Mouse (Mus musculus) gastrocnemius, adult 18-20 months (tissue): ENCODE data around the gene Cotl1. TPM values are rescaled to one million over a fixed set of nuclear protein-coding genes. Genes with fewer than 3 reads are reported as not detected.

ENCODE experiments used
- DNase-seq: peaks from one replicate; pipeline ENCODE4 v3.0.0; 2021; ENCODE audit warnings: low spot score
- total RNA-seq, 2 experiments: library from RNA; stranded (reverse); gene quantifications; 2 replicates each; pipeline ENCODE4 v1.2.3; 2021

The Cotl1 gene
- total RNA-seq, 2 experiments from 2014 or later = 4.7 to 6.0 TPM

- DNase-seq = no peak
These were observed 21.0 kb downstream of the Cotl1 start for GRCm38 (mm10) chr8:119819316-119819715.

DNA sequence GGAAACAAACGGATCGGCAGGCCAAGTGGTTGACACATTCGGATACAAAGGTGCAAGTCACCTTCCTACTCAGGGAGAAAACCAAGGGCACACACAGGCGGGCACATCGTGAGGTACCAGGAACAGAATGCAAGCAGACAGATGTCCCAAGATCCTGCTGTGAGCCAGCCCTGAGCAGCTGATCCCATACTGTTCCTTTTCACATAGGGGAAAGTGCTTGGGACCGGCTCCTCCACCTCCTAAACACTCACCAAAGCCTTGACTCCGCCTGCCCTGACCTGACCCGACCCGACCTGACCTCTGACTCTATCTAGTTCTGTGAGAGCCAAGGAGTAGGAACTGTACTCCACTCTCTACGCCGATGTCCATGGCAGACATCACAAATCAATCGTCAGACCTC is 22.9 kb downstream of the Cotl1 start:
- peak; percentile 24 for DNase-seq

DNA sequence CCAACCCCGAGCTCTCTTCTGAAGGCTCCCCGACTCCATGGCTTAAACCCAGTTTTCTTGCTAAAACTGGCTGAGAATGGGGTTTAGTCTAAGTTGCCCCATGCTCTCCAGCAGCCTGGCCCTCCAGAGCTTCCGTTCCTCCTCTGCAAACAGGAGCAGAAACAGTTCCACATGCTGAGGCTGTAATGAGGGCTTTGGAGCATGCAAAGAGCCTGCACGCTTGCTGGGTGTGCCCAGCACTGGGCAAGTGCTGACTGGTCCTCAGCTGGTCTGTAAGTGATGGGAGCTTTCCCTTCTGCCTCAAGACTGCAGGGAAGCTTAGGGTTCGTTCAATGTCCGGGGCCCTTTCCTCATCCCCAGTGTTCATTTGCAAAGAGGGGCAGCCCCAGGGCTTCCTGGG is 24.1 kb downstream of the Cotl1 start:
- no peak for DNase-seq

DNA sequence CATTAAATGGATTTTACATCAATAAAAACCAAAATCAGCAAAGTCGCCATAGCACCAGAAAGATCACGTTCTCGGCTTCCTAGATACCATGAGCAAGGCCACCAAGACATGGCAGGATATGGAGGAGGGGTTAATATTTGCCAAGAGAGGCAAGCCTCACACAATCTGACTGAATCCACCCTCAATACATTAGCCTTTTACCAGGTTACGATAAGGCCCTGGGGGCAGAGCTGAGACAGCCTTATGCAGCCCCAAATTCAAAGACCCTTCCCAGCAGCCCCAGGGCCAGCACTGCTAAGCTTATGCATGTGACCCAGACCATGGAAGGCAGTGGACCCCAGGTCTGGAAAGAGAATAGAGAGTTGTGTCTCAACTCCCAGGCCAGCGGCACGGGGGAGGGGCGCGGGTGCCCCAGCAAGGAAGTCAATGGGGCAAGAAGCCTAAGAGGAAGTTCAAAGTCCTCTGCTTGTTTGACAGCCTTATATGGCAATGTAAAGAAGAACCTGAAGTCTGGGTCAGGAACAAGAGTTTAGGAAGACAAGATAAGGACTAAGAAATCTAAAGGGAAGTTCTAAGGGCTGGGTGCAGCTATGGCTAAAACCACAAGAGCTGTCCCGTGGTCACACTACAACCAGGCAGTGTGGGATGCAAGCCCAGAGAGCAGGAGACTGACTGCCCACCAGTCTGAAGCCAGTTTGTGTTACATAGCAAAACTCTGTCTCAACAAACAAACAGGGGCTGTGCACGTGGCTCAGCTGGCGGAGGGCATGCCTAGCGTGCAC is 27.5 kb downstream of the Cotl1 start:
- no peak for DNase-seq

DNA sequence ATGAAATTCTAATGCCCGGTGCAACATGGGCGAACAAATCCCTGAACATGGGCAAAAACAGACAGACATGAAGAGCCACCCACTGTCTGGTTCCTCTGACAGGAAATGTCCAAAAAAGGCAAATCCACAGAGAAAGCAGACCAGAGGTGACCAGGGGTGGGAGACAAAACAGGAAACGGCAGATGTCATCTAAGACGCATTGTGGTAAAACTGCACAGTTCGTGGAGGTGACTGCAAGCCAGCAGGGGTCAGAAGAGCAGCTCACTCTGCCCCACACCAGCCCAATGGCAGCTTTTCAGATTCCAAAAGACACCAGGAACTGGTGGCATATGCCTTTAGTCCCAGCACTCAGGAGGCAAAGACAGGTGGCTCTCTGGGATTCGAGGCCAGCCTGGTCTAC is 28.4 kb downstream of the Cotl1 start:
- DNase-seq = no peak

DNA sequence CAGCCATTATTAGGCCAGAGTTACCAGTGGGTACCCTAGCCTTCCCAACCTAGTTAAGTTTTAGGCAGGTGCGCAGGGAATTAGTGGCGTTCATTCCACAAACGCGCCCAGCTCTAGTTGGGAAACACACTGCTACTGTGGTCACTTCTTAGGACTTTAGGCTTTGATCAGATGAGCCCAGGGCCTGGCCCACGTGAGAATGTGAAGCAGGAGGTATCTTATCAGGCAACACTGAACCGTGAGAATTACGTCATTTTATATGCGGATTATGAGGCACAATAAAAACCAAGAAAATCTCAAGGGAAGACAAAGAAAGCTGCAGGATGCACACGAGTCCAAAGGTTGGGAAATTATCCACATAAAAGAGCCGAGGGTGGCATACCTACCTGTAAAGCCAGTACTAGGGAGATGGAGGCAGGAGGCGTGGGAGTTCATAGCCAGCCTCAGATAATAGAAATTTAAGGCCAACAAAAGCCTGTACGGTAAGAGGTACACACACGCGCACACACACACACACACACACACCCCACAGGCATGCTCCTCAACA is 29.3 kb downstream of the Cotl1 start:
- DNase-seq = no peak

- no peak for DNase-seq
These were observed 30.0 kb downstream of the Cotl1 start for GRCm38 (mm10) chr8:119810127-119810868.

DNA sequence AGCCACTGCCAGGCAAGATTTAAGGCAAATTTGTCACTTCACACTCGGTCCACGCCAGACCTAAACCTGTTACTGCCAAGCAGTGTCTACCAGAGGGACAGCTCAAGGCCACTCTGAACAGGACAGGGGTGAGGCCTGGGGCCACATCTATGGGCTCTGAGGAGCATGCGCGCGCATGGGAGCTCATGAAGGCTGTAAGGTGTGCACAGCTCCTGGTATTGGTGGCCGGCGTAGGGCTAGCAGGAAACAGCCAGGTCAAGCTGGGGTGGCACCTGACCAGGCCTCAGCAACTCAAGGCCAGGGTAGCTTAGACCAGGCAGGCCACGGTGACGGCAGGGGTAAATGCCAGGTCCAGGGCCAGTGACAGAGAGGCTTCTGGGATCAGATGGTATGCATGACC is 30.7 kb downstream of the Cotl1 start:
- DNase-seq = no peak

DNA sequence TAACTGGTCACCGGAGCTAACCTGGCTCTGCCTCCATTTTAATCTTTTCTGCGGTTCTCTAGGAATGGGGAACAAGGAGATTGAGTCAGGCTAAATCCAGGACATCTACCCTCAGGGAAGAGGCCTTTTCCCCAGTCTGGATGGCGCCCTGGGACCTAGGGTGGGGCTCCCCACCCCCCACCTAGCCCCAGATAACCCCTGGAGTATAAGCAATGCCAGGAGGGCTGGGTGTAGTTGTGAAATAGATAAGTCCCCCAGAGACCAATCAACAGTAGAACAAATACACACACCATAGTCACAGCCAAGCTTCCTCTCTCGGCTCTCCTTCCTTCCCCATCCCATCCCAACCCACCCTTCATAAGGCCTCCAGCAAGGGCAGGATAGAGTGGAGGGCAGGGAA is 32.7 kb downstream of the Cotl1 start:
- DNase-seq = no peak

DNA sequence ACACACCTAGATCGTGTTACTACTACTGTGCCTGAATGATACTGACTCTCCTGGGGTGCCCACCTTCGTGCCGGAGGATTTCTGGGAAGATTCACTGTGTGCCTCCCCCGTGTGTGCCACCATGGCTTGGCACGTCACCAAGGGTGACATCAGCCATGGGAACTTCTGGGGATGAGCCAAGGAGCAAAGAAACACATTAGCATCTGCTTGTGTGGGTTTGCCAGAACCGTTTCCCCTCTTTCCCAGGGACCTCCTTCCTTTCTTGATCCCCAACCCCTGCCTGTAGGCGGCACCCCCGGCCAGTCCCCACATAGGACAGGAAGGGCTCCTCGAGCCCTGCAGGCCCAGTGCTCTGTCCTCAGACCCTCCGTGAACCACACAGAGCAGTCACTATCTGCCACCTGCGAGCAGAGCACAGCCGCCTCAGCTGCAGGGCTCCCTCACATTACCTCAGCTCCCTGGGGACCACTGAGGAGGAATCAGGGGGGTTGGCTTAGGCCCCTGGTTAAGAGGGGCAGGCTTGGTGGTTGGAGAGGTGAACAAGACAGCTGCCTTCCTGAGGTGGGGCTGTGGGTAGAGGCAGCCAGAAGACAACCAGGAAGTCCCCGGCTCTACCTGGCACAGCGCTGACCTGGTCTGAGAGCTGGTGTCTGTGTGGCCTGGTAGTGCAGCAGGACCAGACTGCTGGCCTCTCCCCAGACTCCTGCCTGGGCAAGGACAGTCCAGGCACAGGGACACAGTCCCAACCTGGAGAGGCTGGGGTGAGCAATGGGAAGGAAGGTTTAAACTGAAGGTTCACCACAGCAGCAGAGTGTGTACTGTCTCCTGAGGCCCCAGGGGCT is 33.7 kb downstream of the Cotl1 start:
- no peak for DNase-seq

DNA sequence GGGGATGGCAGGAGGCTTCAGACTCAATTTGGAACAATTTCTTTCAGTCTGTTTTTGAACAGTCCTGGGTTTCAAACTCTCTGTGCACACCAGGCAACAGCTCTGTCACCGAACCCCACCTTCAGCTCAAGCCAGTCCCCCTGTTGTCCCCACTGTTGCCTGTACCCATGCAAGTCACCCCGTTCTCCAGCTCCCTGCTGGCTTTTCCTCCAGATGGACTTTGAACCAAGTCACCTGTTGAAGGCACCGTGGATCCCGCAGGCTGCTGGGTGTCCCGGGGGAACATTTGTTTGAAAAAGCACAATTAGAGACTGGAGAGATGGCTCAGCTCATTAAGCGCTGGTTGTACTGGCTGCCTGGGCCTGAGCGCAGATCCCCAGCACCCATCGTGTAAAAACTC is 35.1 kb downstream of the Cotl1 start:
- no peak for DNase-seq

DNA sequence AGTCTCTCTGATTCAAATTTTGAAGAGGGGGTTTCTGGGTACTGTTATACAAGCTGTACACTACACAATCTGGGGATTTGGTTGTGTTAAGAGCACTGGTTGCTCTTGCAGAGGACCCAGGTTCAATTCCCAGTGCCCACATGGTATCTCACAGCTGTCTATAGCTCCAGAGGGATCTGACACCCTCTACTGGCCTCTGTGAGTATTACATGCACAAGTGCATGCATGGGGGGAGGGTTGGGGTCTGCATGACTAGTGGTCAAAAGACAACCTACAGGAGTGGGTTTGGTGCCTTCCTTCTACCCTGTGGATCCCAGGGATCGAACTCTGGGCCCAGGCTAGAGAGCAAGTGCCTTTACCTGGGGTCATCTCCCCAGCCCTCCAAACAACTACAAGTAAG is 37.8 kb downstream of the Cotl1 start:
- DNase-seq = no peak

DNA sequence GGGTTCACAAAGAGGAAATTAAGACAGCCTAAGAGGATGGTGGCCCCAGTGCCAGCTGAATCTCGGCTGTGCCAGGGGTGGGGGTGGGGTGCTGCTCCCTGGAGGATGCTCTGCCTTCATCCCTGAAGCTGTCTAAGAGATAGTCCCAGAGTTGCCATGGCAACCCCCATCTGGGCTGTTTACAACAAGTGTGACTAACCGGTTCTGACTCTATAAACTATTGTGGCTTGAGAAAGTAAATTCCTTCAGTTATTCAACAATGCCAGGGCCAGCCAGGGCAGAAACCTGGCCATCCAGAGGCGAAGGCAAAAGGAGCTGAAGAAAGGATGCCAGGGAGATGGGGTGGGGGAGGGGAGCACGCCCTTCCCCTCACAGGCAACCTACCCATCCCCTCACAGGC is 39.2 kb downstream of the Cotl1 start:
- no peak for DNase-seq

DNA sequence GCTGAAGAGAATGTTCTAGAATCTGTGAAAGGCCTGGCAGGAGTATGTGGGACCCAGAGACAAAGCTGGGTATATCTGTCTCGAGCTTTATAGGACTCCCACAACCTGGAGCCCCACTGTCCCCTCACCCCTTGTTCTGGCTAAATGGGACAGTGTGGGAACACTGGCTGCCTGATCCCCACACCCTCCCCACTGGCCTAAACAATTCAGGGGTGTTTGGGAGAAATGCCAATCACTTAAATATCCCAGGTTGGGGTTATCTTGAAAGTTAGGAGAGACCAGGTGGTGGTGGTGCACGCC is 41.4 kb downstream of the Cotl1 start:
- no peak for DNase-seq

DNA sequence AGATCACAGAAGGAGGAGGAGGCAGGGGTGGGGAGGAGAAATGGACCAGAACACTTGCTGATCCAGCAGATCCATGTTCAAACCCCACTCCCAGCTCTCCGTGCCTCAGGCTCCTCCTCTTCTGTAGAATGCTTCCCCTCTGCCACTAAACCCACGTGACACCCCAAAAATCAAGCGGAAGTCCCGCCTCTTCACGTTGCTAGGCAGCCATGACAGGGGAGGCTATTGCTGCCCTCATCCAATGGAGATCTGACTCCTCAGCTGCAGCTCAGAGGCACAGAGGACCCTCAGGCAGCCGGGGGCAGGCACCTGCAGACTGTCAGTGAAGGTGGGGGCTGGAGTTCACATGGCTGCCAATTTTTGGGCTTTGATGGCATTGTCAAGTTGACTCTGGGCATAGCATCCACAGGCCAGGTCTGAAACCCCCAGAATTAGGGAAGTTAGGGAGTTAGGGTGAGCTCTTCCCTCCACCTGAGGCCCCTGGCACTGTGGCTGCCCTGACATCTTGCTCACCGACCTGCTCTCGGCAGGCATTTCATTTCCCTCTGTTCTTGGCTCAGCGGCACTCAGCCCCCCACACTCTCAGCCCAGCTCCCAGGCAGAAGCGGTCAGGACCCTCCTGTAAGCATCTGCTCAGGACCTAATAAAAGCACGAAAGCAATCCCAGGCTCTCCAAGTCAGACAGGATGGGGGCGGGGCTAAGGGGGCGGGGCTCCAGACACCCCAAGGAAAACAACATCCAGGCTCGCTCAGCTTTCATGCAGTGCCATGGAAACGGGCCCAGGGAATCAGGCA is 42.0 kb downstream of the Cotl1 start:
- DNase-seq = no peak

DNA sequence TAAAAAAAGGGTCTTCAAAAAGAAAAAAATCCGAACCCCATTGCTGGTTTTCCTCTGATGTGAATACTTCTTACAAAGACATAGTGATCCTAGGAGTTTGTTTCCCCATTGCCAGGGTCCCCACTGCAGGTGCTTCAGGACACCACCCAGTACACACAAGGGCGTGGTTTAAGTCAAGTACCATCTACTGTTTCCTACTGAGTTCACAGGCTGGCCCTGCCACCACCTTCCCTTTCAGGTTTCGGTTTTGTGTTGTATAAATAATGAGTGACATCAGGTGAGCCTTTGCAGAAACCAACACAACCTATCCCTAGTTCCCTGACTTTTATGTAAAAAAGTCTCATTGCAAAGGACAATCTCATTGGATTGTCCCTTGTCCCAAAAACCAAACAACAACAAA is 44.7 kb downstream of the Cotl1 start:
- no peak for DNase-seq

DNA sequence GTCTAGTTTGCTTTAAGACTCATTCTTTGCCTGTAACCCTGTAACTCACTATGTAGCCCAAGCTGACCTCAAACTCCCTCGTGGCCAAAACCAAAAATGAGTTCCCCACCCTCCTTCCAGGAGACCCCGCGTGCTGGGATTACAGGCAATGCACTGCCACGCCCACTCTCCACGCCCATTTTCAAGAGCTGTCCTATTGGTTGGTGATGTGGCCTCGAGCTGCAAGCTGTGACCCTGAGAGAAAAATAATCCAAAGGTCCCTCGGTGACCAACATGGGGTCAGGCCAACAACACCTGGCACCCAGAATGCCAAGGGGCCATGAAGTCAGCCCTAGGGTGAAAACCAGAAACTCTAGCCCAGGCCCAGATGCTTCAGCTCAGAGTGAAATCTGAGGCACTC is 45.7 kb downstream of the Cotl1 start:
- no peak for DNase-seq

GRCm38 (mm10) chr8:119791804-119792704 is 48.3 kb downstream of the Cotl1 start:
- DNase-seq = no peak

GRCm38 (mm10) chr8:119789581-119789980 is 50.8 kb downstream of the Cotl1 start:
- DNase-seq = no peak
